8 mouse cellular contexts compared by ENCODE assay signal in the genomic region with DNA sequence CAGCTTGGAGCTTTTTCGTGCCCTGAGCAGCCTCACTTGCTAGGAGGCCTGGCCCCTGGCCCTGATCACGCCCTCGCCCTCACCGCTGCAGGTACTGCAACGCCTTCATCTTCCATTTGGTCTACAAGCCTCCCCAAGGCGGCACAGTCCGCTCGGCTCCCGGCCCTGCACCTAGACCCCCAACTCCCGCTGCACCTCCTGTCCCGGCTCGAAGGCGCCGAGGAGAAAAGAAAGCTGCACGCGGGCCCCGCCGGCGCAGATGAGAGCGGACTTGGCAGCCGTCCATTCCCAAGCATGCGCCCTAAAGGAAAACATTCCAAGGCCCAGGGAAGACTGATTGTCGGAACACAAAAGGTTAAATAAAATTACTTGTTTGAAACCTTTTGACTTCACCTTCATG. TPM values are rescaled to one million over a fixed set of nuclear protein-coding genes. Genes with fewer than 3 reads are reported as not detected.
DNase-seq lines count a peak whose midpoint lies in the region; ATAC-seq lines count a peak whose summit lies in the region.

No protein-coding gene starts in this region.

- peaks cover 29% of the 10 kb centered on the region for H3K4me1 ChIP-seq in heart, embryonic 13.5 days
- peaks cover 9% of the 10 kb centered on the region; the same call in 1 of the 2 replicates for H3K4me1 ChIP-seq in midbrain, embryonic 12.5 days

- no peaks in the 10 kb centered on the region for H3K36me3 ChIP-seq in heart, embryonic 13.5 days
- H3K36me3 ChIP-seq in midbrain, embryonic 12.5 days = no peaks in the 10 kb centered on the region

- ATAC-seq in heart, embryonic 13.5 days (ENCODE audit: extremely low read depth, insufficient number of reproducible peaks, low FRiP score, low TSS enrichment) = no peak
- no peak for ATAC-seq in midbrain, embryonic 12.5 days (ENCODE audit: low FRiP score, low read depth)

- peaks cover 61% of the 10 kb centered on the region for H3K27me3 ChIP-seq in heart, embryonic 13.5 days (replicated peaks)
- peaks cover 54% of the 10 kb centered on the region for H3K27me3 ChIP-seq in midbrain, embryonic 12.5 days

- peak overlapping the region; percentile 74 for H3K9ac ChIP-seq in heart, embryonic 13.5 days
- H3K9ac ChIP-seq in midbrain, embryonic 12.5 days (replicated peaks) = no peak overlapping the region

- peak overlapping the region; percentile 73 for H3K4me2 ChIP-seq in heart, embryonic 13.5 days
- peak overlapping the region; percentile 31 for H3K4me2 ChIP-seq in midbrain, embryonic 12.5 days (replicated peaks)

- peaks cover 3% of the 10 kb centered on the region; the same call in 1 of the 2 replicates for H3K9me3 ChIP-seq in heart, embryonic 13.5 days
- H3K9me3 ChIP-seq in midbrain, embryonic 12.5 days = no peaks in the 10 kb centered on the region

- H3K4me3 ChIP-seq in heart, embryonic 13.5 days = peak overlapping the region; percentile 48
- H3K4me3 ChIP-seq in midbrain, embryonic 12.5 days = 0 out of 2 replicates have a peak overlapping the region, but pooled peaks have one; percentile 9

- DNase-seq in cerebellum, postnatal 36 days = peak; percentile 25 to 29
- DNase-seq in cerebellum, adult 11-12 months = no peak
- DNase-seq in R1 (ENCODE audit: low read depth, low spot score) = peak; percentile 30
- DNase-seq in kidney, postnatal 10 days = peak; percentile 78
- DNase-seq in urinary bladder, postnatal 25 days (ENCODE audit: low spot score) = no peak
- DNase-seq in spleen, adult 18-20 months = no peak

- 8% methylated on average over 23 of the region's 23 CpGs for WGBS in heart, embryonic 13.5 days
- WGBS in midbrain, embryonic 12.5 days = 16% methylated on average over 23 of the region's 23 CpGs

- peak overlapping the region; percentile 63 for H3K27ac ChIP-seq in heart, embryonic 13.5 days (replicated peaks)
- no peak overlapping the region for H3K27ac ChIP-seq in midbrain, embryonic 12.5 days (replicated peaks)

RNA-seq across cellular contexts. Expression of gene Cxcl16, which starts 6.0 kb away (rescaled TPM):
- polyA plus RNA-seq in heart, embryonic 13.5 days (2015; fragmentation: Nextera tagmentation; extraction: Ambion mirVana) = 6.8 and 6.9 TPM in 2 replicates
- 1.6 and 1.7 TPM in 2 replicates for polyA plus RNA-seq in midbrain, embryonic 12.5 days (2016; fragmentation: Nextera tagmentation; extraction: Ambion mirVana)

RNA-seq across cellular contexts. Expression of gene Zmynd15, which starts 6.6 kb away (rescaled TPM):
- 1.4 and 1.5 TPM in 2 replicates for polyA plus RNA-seq in heart, embryonic 13.5 days (2015; fragmentation: Nextera tagmentation; extraction: Ambion mirVana)
- 0.21 and 0.33 TPM in 2 replicates for polyA plus RNA-seq in midbrain, embryonic 12.5 days (2016; fragmentation: Nextera tagmentation; extraction: Ambion mirVana)

RNA-seq across cellular contexts. Expression of gene Med11, which starts 14.1 kb away (rescaled TPM):
- polyA plus RNA-seq in heart, embryonic 13.5 days (2015; fragmentation: Nextera tagmentation; extraction: Ambion mirVana) = 25.5 and 26.2 TPM in 2 replicates
- 37.6 and 39.2 TPM in 2 replicates for polyA plus RNA-seq in midbrain, embryonic 12.5 days (2016; fragmentation: Nextera tagmentation; extraction: Ambion mirVana)

RNA-seq across cellular contexts. Expression of gene Arrb2, which starts 33.4 kb away (rescaled TPM):
- 11.2 and 13.2 TPM in 2 replicates for polyA plus RNA-seq in heart, embryonic 13.5 days (2015; fragmentation: Nextera tagmentation; extraction: Ambion mirVana)
- 37.0 and 41.1 TPM in 2 replicates for polyA plus RNA-seq in midbrain, embryonic 12.5 days (2016; fragmentation: Nextera tagmentation; extraction: Ambion mirVana)

RNA-seq across cellular contexts. Expression of gene Tm4sf5, which starts 39.2 kb away (rescaled TPM):
- 8.4 and 8.5 TPM in 2 replicates for polyA plus RNA-seq in heart, embryonic 13.5 days (2015; fragmentation: Nextera tagmentation; extraction: Ambion mirVana)
- 0.46 TPM in 1 of 2 replicates, not detected in the other for polyA plus RNA-seq in midbrain, embryonic 12.5 days (2016; fragmentation: Nextera tagmentation; extraction: Ambion mirVana)

Comparison
In these comparisons a context has a peak if more than half of its experiments do, and no peak if none do; other contexts are left out.
1. DNase-seq: peak in cerebellum, postnatal 36 days (2 of 2), R1 (single experiment) and kidney, postnatal 10 days (single experiment); none in cerebellum, adult 11-12 months (single experiment), urinary bladder, postnatal 25 days (single experiment) and spleen, adult 18-20 months (0 of 2).